Mouse (Mus musculus) 416B (cell line): ENCODE measurements around the gene Ptges3.
"Not testable (repeated sequence)": the region's sequence is repeated elsewhere in the genome, so short reads cannot be mapped to it uniquely, and the experiment has no call there.

Source experiments
- DNase-seq: peaks from one replicate; pipeline ENCODE4 v3.0.0; 2011; ENCODE audit warnings: low read depth

Gene Ptges3

GRCm38 (mm10) chr10:128058601-128059151 lies at the start of gene Ptges3:
Ptges3 (plus strand) TSS chr10:128058954.
- peak; percentile 96 for DNase-seq

GRCm38 (mm10) chr10:128009735-128010134 lies 49.0 kb upstream of the Ptges3 start:
- DNase-seq: no peak

GRCm38 (mm10) chr10:128015068-128015934 lies 43.5 kb upstream of the Ptges3 start, which contains the start of gene Prim1:
Prim1 (plus strand) TSS chr10:128015168.
- peak; percentile 90 for DNase-seq

- no peak for DNase-seq
Measured at GRCm38 (mm10) chr10:128022196-128022595, 36.6 kb upstream of the Ptges3 start.

GRCm38 (mm10) chr10:128023496-128023895 lies 35.3 kb upstream of the Ptges3 start:
- no peak for DNase-seq

- DNase-seq: no peak
Measured at GRCm38 (mm10) chr10:128029931-128030330, 28.8 kb upstream of the Ptges3 start.

GRCm38 (mm10) chr10:128030860-128031259 lies 27.9 kb upstream of the Ptges3 start:
- DNase-seq: no peak

GRCm38 (mm10) chr10:128036746-128037425 lies 21.9 kb upstream of the Ptges3 start:
- peak; percentile 90 for DNase-seq

- DNase-seq: no peak
Measured at GRCm38 (mm10) chr10:128037921-128038320, 20.8 kb upstream of the Ptges3 start.

GRCm38 (mm10) chr10:128039167-128039566 lies 19.6 kb upstream of the Ptges3 start:
- DNase-seq: no peak

GRCm38 (mm10) chr10:128039858-128040257 lies 18.9 kb upstream of the Ptges3 start:
- no peak for DNase-seq

GRCm38 (mm10) chr10:128040293-128040692 lies 18.5 kb upstream of the Ptges3 start:
- no peak for DNase-seq

GRCm38 (mm10) chr10:128041636-128042035 lies 17.1 kb upstream of the Ptges3 start:
- DNase-seq: no peak

GRCm38 (mm10) chr10:128042466-128042865 lies 16.3 kb upstream of the Ptges3 start:
- no peak for DNase-seq

GRCm38 (mm10) chr10:128043041-128043835 lies 15.5 kb upstream of the Ptges3 start:
- DNase-seq: no peak

- DNase-seq: no peak
Measured at GRCm38 (mm10) chr10:128048157-128048556, 10.6 kb upstream of the Ptges3 start.

- no peak for DNase-seq
Measured at GRCm38 (mm10) chr10:128049741-128050140, 9.0 kb upstream of the Ptges3 start.

GRCm38 (mm10) chr10:128050355-128050754 lies 8.4 kb upstream of the Ptges3 start:
- no peak for DNase-seq

- DNase-seq: no peak
Measured at GRCm38 (mm10) chr10:128051589-128051988, 7.2 kb upstream of the Ptges3 start.

- DNase-seq: not testable (repeated sequence)
Measured at GRCm38 (mm10) chr10:128052136-128052535, 6.6 kb upstream of the Ptges3 start.

- no peak for DNase-seq
Measured at GRCm38 (mm10) chr10:128053001-128053400, 5.8 kb upstream of the Ptges3 start.

GRCm38 (mm10) chr10:128058184-128058583 lies 570 bp upstream of the Ptges3 start:
- no peak for DNase-seq
